Mouse (Mus musculus): ENCODE measurements around the gene Fopnl. TPM values are rescaled to one million over a fixed set of nuclear protein-coding genes. Genes with fewer than 3 reads are reported as not detected.

Gene Fopnl
- total RNA-seq, 4 experiments from 2014 or later: 62.1 to 69.9 (median 67.5) TPM

DNA sequence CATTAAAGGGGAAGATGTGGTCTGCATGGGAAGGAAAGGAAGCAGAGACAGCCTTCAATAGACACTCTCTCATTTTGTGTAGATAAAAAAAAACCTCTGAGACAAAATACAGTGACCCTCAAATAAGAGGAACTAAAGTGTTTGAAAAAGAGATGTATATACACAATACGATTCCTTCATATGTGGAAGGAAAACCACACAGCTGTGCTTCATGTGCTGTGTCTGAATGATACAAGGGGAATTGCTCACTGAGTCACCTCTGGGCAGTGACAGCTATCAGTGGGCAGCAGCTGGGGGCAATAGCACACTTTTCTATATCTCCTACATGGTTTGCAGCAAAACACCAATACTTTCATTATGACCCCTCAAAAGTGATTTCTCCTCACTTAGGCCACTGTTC is 9.8 kb downstream of the Fopnl start:
- DNase-seq (ENCODE audit: low spot score in 2 of 2): no peak

DNA sequence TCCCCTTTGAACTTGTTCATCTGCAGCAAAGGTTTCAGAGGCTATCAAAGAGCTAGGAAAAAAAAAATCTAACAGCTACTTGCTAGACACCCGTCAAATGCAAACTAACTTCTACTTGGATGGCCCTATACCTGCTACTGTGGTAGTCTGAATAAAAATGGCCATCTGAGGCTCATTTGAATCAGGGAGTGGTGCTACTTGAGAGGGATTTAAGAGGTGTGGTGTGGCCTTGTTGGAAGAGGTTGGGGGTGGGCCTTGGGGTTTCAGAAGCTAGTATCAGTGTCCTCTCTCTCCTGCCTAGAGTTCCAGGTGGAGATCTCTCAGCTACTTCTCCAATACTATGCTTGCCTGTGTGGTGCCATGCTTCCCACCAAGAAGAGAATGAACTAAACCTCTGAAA is 10.8 kb downstream of the Fopnl start:
- no peak for DNase-seq (ENCODE audit: low spot score in 2 of 2)

DNA sequence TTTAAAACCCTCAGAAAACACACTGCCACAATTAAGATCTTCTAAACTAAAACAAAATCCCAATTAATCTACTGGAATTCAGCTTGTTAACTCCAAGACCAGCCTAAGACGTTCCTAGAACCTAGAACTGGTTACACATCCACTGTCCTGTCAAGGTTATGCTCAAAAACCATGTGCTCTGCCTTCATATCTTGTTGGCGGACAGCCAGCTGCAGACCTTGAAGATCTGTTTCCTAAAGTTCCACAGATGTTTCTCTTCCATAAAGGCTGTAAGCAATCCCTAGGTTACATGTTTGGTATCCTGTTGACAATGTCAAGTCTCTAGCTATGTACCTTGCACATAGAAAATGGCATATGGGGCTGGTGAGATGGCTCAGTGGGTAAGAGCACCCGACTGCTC is 12.4 kb downstream of the Fopnl start:
- DNase-seq (ENCODE audit: low spot score in 2 of 2): no peak

DNA sequence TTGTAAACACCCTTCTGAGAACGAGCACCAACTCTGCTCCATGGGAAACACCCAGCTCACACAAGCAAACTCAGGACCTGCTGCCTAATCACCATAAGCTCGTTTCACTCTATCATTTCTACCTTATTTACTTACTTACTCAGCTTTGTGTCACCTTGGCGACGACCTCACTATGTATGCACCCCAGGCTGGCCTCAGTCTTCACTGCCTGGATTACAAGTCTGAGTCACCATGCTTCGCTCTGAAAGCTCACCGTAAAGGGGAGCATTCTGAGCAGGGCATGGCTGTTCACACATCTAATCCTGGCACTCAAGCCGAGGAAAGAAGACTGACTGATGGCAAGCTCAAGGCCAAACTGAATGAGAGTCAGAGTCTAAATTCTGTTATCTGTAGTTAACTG is 13.5 kb downstream of the Fopnl start:
- DNase-seq (ENCODE audit: low spot score in 2 of 2): no peak

DNA sequence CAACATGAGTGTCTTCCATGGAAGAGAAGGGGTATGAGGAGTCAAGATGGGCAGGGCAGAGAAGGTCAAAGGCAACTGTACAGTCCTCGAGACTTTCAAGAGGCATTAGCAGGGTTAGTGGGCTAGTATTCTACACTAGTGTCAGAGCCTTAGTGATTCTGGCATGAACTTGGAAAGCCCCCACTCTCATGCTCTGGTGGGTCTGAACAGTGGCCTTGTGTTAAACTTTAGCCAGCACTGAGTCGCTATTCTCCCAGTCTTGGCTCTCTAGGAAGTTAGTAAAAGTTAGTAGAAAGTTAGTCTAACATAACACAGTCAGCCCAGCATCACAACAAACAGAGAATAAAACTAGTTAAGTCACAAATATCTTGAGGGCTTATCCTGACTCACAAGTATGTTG is 14.1 kb downstream of the Fopnl start:
- no peak for DNase-seq (ENCODE audit: low spot score in 2 of 2)

DNA sequence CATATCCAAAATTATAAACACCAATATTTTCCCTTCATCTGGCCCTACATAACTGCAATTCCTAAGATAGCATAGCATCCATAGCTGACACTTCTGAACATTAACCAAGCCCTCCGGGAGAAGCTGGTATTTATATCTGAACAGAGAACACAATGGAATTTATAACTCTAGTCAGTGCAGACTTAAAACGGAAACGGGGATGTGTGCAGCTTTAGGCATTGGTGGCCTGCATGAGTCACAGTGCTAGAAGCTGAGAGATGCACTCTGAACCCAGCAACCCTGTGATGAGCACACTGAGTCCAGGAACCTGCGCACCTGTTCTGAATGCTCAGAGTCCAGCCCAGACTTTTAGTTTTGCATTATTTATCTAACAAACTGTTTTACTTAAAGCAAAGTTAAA is 18.7 kb downstream of the Fopnl start:
- no peak for DNase-seq (ENCODE audit: low spot score in 2 of 2)

DNA sequence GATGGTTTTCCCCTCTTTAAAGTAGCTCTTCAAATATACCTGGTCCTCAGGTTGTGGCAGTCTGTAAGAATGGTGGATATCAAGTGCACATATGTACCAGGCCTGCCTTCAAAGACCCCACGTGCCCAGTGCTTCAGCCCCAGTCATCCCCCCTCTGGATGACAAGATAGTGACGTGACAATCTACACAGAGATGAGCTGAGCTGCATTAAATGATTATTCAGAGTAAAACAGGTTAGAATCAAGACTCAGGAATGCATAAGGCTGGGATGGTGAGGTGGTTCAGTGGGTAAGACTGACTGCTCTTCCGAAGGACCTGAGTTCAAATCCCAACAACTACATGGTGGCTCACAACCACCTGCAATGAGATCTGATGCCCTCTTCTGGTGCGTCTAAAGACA is 19.5 kb downstream of the Fopnl start:
- no peak for DNase-seq (ENCODE audit: low spot score in 2 of 2)

DNA sequence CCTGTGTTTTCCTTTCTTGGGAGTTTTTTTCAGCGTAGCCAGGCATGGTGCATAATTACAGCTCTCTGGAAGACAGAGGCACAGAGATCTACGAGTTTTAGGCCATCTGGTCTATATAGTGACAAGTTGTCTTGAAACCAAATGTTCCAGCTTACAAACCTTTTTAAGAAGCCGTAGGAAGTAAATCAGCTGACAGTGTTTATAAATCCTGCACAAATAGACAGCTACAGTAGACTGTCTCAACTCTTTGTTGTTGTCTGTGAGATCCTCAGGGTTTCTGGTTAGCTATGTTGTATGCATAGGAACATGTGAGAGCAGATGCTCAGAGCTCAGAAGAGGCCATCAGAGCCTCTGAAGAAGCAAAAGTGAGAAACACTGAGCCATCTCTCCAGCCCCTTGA is 20.1 kb downstream of the Fopnl start:
- no peak for DNase-seq (ENCODE audit: low spot score in 2 of 2)

DNA sequence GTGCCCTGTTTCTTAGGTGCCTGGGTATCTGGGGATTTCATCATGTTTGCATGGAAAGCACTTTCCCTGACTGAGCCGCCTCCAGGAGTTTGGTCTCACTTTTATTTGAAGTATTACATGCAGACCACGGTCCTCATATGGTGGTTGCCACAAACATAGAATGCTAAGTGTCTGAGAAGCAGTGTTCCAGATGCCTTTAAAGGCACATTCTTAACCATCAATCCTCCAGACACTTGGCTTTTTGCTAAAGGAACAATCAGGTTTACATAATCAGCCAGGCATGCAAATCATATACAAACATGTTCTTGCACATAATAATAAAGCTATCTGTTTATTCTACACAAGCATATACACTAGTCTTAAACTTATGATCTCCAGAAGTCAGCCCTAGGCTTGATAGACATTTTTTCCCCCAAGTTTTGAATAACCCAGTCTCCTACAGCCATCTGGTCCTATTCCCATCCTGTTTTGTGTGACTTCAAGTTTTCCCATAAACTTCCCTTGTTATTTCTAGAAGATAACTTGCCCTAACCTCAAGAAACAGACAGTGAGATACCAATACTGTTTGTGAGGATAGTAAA is 20.6 kb downstream of the Fopnl start:
- no peak for DNase-seq (ENCODE audit: low spot score in 2 of 2)

DNA sequence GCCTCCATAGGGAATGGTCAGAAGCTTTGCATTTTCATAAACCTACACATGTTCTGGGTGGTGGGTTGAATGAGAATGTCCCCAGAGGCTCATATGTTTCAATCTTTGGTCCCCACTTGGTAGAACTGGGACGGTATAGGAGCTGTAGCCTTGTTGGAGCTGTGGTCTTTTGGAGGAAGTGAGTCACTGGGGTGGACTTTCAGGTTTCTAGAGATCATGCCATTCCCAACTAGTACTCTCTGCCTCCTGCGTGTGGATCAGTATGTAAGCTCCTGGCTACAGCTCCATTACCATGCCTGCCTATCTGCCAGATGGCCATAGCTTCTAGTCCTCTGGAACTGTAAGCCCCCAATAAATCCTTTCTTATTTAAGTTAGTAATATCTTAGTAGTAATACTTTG is 21.9 kb downstream of the Fopnl start:
- DNase-seq (ENCODE audit: low spot score in 2 of 2): no peak

DNA sequence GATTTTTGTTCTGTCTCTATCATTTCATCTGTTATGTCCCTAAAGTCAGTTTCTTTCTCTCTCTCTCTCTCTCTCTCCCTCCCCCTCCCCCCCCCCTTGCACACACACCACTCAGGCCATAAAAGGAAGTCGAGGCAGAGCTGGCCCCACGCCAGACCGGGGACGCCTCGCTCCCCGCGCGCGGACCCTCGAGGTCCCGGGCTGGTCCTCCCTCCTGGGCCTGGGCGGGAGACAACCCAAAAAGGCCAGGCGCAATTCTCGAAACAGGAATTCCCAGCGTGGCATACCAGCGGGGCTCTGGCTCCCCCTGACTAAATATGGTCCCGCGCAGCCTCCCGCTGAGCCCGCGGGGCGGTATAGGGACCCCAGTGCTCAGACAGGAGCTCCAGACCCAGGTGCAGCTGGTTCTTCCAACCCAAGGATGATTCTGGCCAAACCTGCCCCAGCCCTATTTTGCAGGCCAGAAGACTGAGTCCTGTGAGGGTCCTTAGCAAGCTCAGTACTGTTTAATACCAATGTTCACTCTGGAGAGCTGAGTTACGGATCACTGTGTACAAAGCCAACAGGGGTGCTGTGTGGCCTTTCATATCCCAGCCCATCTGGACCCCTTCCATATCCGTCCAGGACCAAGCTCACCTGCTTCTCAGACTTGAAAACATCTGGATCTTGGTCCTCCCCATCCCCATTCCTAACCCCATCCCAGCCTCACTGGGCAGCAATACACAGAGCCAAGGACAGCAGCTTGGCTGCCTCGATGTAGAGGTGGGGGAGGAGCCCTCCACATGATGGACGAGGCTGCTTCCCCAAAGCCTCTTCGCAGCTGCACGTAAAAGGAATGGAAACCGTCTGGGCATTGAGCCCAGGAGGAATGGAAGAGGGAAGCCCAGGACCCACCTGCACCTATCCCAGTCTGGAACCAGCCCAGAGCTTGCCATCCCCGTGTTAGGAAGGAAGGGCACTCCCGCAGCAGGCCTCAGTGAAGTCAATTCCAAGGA is 24.7 kb downstream of the Fopnl start:
- DNase-seq (ENCODE audit: low spot score in 2 of 2): no peak

DNA sequence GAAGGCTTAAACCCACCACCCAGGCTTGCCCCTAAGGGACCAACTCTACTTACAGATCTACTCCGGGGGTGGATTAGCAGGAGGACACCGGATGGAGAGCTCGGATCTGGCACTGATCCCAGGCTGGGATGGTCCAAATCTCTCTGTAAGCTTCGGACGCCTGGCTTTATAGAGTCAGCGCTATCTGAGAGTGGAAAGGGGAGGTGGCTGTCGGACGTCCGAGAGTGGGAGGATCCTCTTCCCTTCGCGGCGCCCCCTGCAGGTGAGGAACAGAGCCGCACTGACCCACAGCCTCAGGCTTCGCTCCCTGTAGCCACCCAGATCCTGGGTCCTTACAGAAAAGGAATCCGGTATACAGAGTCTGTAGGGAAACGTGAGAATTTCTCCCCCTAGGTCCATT is 26.0 kb downstream of the Fopnl start, which contains the start of gene Myh11:
TSS of gene Myh11 (minus strand) at position 150 of the 400 bp plus-strand sequence.
- DNase-seq (ENCODE audit: low spot score in 2 of 2): peak; percentile 45 to 65

DNA sequence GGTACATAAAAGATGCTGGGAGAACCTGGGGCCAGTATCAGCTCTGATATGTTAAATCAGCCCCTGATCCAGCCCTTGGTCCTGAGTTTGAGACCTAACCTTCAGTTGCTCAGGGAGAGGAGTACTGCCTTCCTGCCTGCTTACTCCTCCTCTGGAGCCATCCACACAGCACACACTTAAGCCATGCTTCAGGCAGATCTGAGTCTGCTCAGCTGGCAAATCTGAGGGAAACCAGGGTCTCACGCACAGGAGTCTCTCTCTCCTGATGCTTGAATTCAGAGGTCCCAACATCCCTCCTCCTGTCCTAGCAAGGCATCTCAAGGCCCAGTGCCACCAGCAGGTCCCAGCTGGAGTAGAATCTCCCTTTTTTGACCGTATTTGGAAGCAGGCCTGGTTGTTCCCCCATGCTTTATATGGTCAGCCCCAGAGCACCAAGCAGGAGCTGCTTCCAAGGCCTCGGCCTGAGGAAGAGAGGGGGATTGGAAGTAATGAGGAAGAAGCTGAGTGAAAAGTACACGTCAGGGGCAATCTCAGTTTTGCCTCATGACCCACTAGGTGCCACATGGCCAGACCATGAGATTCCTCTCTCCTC is 44.7 kb downstream of the Fopnl start:
- no peak for DNase-seq (ENCODE audit: low spot score in 2 of 2)

DNA sequence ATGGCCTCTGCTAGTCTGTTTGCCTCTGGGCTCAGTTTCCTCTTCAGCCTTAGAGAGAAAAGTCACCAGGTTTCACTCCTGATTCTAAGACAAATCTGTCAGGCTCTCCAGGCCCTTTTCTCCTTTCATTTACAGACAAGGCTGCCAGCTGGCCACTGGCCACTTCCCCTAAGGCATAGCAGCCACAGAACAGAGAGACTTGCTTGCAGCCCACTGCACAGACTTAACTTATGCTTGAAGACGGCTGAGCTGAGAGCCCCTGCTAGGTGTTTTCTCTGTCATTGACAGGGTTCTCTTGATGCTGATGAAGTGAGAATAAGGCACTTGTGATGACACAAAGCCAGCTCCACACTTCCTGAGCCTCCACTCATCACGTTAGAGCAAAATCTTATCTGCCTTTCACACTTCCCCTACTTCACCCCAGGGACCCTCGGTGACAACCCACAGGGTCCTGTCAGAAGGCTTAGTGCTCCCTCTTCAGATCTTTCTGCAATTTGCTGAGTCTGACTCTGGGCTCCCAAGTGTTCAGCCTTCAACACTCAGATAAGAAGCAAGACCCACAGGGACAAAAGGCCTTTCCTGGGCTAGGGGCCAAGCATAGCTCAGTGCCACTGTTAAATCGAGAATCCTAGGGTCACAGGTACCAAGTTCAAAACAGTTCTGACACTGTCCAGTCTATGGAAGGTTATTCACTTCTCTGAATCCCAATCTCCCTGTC is 51.8 kb downstream of the Fopnl start:
- no peak for DNase-seq (ENCODE audit: low spot score in 2 of 2)

DNA sequence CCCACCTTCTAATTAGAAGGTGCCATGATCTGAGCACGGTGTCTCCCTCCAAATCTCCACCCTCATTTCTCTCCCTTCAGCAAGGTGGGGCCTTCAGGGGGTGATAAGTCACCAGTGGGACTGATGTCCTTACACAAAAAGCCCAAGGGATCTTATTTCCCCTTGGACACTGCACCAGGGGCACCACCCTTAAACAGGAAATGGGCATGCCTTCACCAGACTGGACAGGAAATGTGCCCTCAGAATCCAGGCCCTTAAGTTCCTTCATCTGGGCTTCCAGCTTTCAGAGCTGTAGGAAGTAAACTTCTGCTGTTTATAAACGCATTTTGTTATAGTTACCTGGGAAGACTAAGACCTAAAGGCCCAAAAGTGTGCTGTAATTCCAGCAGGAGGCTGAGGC is 52.7 kb downstream of the Fopnl start:
- DNase-seq (ENCODE audit: low spot score in 2 of 2): no peak

DNA sequence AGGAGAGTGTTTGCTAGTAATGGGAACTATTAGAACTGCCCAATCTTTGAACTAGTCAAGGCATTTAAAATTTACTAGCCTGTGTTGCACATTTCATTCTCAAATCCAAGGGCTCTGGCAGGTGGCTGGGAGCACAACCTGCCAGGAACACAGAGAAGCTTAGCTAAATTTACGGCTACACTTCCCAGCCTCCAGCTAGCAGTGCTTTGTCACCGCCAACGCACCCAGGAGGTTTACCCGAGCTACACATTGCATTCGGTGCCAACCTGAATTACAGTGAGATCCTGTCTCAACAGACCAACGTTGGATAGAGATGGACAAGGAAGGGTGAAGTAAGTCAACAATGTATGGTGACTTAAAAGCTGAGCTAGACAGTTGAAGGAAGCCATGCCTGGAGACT is 54.0 kb downstream of the Fopnl start:
- no peak for DNase-seq (ENCODE audit: low spot score in 2 of 2)

DNA sequence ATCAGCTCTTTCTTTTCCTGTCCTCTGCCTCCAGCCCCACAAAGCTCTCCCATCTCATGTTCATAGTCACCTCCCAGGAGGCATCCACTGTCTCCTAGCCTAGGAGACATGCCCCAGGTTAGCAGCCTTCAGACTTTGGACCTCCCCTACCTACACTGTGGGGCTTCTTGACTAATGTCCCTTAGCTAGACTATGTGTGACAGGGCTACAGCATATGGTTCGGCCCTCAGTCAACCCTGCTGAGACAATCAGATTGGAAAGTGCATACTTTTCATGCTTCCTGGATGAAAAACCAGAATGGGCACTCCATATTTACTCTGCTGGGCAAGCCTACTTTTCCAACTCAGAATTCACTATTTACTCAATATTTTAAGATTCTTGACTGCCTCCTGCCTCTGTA is 54.8 kb downstream of the Fopnl start:
- DNase-seq (ENCODE audit: low spot score in 2 of 2): no peak

DNA sequence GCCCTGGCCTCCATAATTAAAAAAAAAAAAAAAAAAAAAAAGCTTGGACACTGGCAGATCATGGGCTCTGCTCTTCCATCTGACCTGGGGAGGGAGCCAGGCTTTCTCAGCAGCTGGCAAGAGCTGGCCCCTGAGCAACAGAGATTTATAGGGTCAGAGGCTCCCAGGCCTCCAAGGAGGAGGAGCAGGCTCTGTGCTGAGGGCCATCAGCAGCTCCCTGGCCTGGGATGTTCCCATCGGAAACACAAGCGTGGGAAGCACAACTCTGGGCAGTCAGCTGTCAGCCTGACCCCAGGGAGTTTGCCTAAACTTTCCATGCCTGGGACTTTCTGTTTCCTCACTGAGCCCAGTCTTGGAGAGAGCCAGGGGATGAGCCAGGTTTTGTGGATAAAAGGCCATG is 58.3 kb downstream of the Fopnl start:
- peak; percentile 57 to 75 for DNase-seq (ENCODE audit: low spot score in 2 of 2)

DNA sequence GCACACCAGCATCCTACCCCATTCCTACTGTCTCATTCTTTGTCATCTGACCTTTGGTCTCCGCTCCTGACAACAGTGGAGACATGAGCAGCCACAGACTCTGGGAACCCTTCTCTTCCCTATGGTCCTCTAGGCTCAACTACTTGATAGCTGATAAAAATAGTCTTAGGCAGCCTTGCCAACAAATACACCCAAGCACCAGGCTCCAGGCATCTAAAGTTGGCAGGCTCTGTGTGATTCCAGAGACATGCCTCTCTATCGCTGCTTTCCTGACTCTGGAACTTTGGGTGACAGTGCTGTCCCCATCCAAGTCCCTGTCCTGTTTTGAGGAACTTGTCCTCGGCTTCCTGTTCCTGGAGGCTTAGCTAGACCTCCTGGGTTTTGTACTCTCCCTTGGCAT is 63.6 kb downstream of the Fopnl start:
- DNase-seq (ENCODE audit: low spot score in 2 of 2): peak in 1 of 2 experiments; percentile 31

DNA sequence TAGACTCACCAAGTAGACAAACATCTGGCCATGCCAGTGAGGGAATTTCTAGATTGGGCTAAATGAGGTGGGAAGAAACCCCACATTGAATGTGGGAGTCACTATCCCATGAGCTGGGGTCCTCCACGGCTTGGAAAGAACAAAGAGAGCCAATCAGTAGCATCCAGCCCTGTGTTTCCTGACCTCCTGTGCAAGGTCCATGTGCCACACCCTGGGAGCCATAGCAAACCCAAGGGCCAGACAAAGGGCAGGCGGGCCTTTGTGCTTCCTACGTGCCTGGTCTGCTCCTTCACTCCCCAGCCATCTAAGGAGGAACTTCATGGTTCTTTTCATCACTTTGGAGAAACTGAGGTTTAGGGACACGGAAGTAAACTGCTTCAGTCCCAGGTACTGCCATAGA is 64.3 kb downstream of the Fopnl start:
- no peak for DNase-seq (ENCODE audit: low spot score in 2 of 2)

DNA sequence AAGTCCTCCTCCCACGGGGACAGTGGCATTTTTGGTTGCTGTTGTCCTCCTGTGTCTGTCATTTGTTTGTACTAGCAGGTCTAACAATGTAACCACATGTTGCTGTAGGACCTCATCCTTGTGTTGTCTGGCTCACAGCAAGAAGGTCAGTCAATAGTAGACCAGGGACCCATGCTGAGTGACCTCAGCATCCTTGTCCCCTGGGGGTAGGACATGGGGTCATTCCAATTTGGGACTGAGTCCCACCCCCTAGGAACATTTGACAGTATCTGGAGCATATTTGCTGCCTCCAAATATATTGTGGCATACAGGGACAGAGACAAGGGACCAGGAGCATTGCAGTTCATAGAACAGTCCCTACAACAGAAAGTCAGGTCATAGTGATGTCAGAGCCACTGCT is 67.3 kb downstream of the Fopnl start:
- no peak for DNase-seq (ENCODE audit: low spot score in 2 of 2)
